15 mouse cellular contexts compared by ENCODE assay signal in the genomic region with DNA sequence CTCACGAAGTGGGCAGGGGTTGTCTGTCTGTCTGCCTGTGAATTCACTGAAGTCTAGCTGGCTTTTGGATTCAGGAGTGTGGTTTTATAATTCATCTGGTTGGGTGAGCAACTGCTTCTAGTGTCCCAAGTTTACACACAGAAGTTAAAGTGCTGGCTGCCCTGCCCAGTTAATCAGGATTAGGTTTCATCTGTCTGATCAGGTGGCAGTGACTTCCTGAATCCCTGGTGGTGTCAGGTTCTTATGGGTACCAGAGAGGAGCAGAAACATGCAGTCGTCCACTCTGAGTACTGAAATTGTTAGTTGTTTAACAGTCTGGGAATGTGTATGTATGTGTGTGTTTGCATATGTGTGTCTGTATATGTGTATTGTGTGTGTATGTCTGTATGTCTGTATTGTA.
"Had no signal": no experiment of that assay in that cellular context is flagged by ENCODE, and none has a peak within 500 bp of the region (broad histone marks: within the 10 kb centered on the region; RNA-seq: fewer than 3 reads in every experiment).

No protein-coding gene starts in this region.

- ATAC-seq: intestine, postnatal 0 days; midbrain, embryonic 16.5 days had no signal

- H3K27ac ChIP-seq: left cerebral cortex, adult 2 months; limb, embryonic 12.5 days; liver, embryonic 14.5 days; midbrain, embryonic 12.5 days; neural tube, embryonic 13.5 days; stomach, embryonic 15.5 days had no signal

- H3K4me3 ChIP-seq: left cerebral cortex, adult 2 months; limb, embryonic 12.5 days; midbrain, embryonic 12.5 days; neural tube, embryonic 13.5 days; stomach, embryonic 15.5 days had no signal

- H3K27me3 ChIP-seq: limb, embryonic 12.5 days; neural tube, embryonic 13.5 days; stomach, embryonic 15.5 days had no signal

- H3K4me1 ChIP-seq: stomach, embryonic 15.5 days had no signal

- H3K9ac ChIP-seq: limb, embryonic 12.5 days; liver, embryonic 14.5 days; midbrain, embryonic 12.5 days; neural tube, embryonic 13.5 days; stomach, embryonic 15.5 days had no signal

- H3K4me2 ChIP-seq: limb, embryonic 12.5 days; midbrain, embryonic 12.5 days; neural tube, embryonic 13.5 days; stomach, embryonic 15.5 days had no signal

- H3K36me3 ChIP-seq: limb, embryonic 12.5 days; stomach, embryonic 15.5 days had no signal

- H3K9me3 ChIP-seq: limb, embryonic 12.5 days; midbrain, embryonic 12.5 days; neural tube, embryonic 13.5 days; stomach, embryonic 15.5 days had no signal

- DNase-seq: kidney, adult 9 months; lung, adult 18-20 months; retina, postnatal 1 day; right cerebral cortex, postnatal 4 days; spleen, adult 18-20 months; thymus, adult 2 months; thymus, postnatal 25 days had no signal
